Mouse (Mus musculus) ES-Bruce4 (cell line): ENCODE data around the gene Ankrd6.

Source experiments
- CTCF ChIP-seq: IDR thresholded peaks from one replicate; pipeline ENCODE4 v1.8.1; 2011; ENCODE audit warnings: low read depth, low read length
- POLR2A ChIP-seq: IDR thresholded peaks from one replicate; pipeline ENCODE4 v1.8.1; 2011; ENCODE audit warnings: low read length; ENCODE audit not compliant: insufficient read depth

DNA sequence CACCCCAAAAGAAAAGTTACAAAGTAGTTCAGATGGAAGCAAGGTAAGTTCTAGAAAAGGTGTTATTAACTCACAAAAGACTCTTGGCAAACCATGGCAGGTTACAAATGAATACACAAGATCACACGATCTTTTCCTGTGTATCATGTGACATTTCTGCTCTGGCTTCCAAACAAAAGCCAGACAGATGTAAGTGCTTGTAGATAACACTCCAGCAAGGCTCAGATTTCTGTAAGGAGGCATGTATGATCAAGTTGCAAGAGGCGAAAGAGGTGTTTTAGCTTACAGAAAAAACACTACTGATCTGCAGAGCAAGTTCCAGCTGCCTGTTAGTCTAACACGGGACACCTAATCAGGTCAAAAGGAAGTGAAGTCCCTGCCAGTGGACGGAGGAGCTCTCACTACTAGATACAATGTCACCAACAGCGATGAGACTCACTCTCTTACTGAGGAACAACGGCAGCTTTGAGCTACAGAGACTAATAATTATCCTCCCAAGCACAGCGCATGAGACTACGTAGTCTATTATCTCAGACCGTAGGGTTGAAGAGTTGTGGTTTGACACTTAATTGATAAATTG, 13.8 kb downstream of the Ankrd6 start:
- TF ChIP-seq POLR2A, result no peak
- TF ChIP-seq CTCF, result no peak
